Mouse (Mus musculus): ENCODE data around the gene Pdzd2. TPM values are rescaled to one million over a fixed set of nuclear protein-coding genes. Genes with fewer than 3 reads are reported as not detected.

Pdzd2 gene
- polyA plus RNA-seq, 1 experiment from 2014 or later: 9.1 TPM

GRCm38 (mm10) chr15:12348950-12349349 lies 390.8 kb downstream of the Pdzd2 start:
- 82% methylated on average over 3 of the region's 3 CpGs for WGBS
- Histone ChIP-seq H3K4me3 (ENCODE audit: low read depth, low read length) (no peak overlapping the region), H3K27ac (ENCODE audit: low read depth, low read length) (no peak overlapping the region), H3K27me3 (replicated peaks; ENCODE audit: control insufficient read depth, insufficient read depth, low read length) (no peaks in the 10 kb centered on the region), H3K4me1 (replicated peaks; ENCODE audit: control insufficient read depth, insufficient read depth, low read length) (no peaks in the 10 kb centered on the region), H3K36me3 (ENCODE audit: control insufficient read depth, insufficient read depth, low read length) (peaks cover 27% of the 10 kb centered on the region), H3K9ac (ENCODE audit: low read depth, low read length) (no peak overlapping the region), H3K4me2 (no peak overlapping the region), H3K9me3 (ENCODE audit: control insufficient read depth, low read length) (no peaks in the 10 kb centered on the region)
- no peak for ATAC-seq (replicated peaks; ENCODE audit: low FRiP score)
- no peak for DNase-seq (ENCODE audit: low spot score)

- 95% methylated on average over 3 of the region's 3 CpGs for WGBS
- H3K36me3 ChIP-seq (ENCODE audit: control insufficient read depth, insufficient read depth, low read length): peaks cover 29% of the 10 kb centered on the region
- H3K27me3 ChIP-seq (replicated peaks; ENCODE audit: control insufficient read depth, insufficient read depth, low read length): no peaks in the 10 kb centered on the region
- no peak for ATAC-seq (replicated peaks; ENCODE audit: low FRiP score)
- no peak overlapping the region for H3K4me3 ChIP-seq (ENCODE audit: low read depth, low read length)
- H3K9me3 ChIP-seq (ENCODE audit: control insufficient read depth, low read length): no peaks in the 10 kb centered on the region
- H3K9ac ChIP-seq (ENCODE audit: low read depth, low read length): no peak overlapping the region
- H3K4me1 ChIP-seq (replicated peaks; ENCODE audit: control insufficient read depth, insufficient read depth, low read length): peaks cover 3% of the 10 kb centered on the region; the same call in 1 of the 2 replicates
- no peak for DNase-seq (ENCODE audit: low spot score)
- no peak overlapping the region for H3K4me2 ChIP-seq
- no peak overlapping the region for H3K27ac ChIP-seq (ENCODE audit: low read depth, low read length)
Measured at GRCm38 (mm10) chr15:12346916-12347315, 392.8 kb downstream of the Pdzd2 start.

GRCm38 (mm10) chr15:12341401-12341758 lies 398.3 kb downstream of the Pdzd2 start:
- peak overlapping the region; percentile 27; the same call in 1 of the 2 replicates for H3K9ac ChIP-seq (ENCODE audit: low read depth, low read length)
- no peak overlapping the region for H3K4me3 ChIP-seq (ENCODE audit: low read depth, low read length)
- no peak for DNase-seq (ENCODE audit: low spot score)
- peak overlapping the region; percentile 95 for H3K27ac ChIP-seq (ENCODE audit: low read depth, low read length)
- ATAC-seq (replicated peaks; ENCODE audit: low FRiP score): peak; percentile 75
- H3K4me1 ChIP-seq (replicated peaks; ENCODE audit: control insufficient read depth, insufficient read depth, low read length): peaks cover 32% of the 10 kb centered on the region
- H3K27me3 ChIP-seq (replicated peaks; ENCODE audit: control insufficient read depth, insufficient read depth, low read length): no peaks in the 10 kb centered on the region
- H3K9me3 ChIP-seq (ENCODE audit: control insufficient read depth, low read length): no peaks in the 10 kb centered on the region
- WGBS: 38% methylated on average over 4 of the region's 4 CpGs
- peak overlapping the region; percentile 62 for H3K4me2 ChIP-seq
- peaks cover 14% of the 10 kb centered on the region for H3K36me3 ChIP-seq (ENCODE audit: control insufficient read depth, insufficient read depth, low read length)

- Histone ChIP-seq H3K4me1 (replicated peaks; ENCODE audit: control insufficient read depth, insufficient read depth, low read length) (peaks cover 38% of the 10 kb centered on the region), H3K4me3 (ENCODE audit: low read depth, low read length) (no peak overlapping the region), H3K36me3 (ENCODE audit: control insufficient read depth, insufficient read depth, low read length) (peaks cover 12% of the 10 kb centered on the region), H3K27ac (ENCODE audit: low read depth, low read length) (peak overlapping the region; percentile 95), H3K9ac (ENCODE audit: low read depth, low read length) (peak overlapping the region; percentile 27; the same call in 1 of the 2 replicates), H3K9me3 (ENCODE audit: control insufficient read depth, low read length) (no peaks in the 10 kb centered on the region), H3K27me3 (replicated peaks; ENCODE audit: control insufficient read depth, insufficient read depth, low read length) (no peaks in the 10 kb centered on the region), H3K4me2 (peak overlapping the region; percentile 62)
- 51% methylated on average over 5 of the region's 5 CpGs for WGBS
- DNase-seq (ENCODE audit: low spot score) (no peak), ATAC-seq (replicated peaks; ENCODE audit: low FRiP score) (peak; percentile 80)
Measured at GRCm38 (mm10) chr15:12340536-12341400, 399.0 kb downstream of the Pdzd2 start.

GRCm38 (mm10) chr15:12337779-12338137 lies 402.0 kb downstream of the Pdzd2 start:
- no peak overlapping the region for H3K9ac ChIP-seq (ENCODE audit: low read depth, low read length)
- ATAC-seq (replicated peaks; ENCODE audit: low FRiP score) (no peak), DNase-seq (ENCODE audit: low spot score) (no peak)
- H3K27me3 ChIP-seq (replicated peaks; ENCODE audit: control insufficient read depth, insufficient read depth, low read length): no peaks in the 10 kb centered on the region
- 60% methylated on average over 3 of the region's 3 CpGs for WGBS
- no peak overlapping the region for H3K4me3 ChIP-seq (ENCODE audit: low read depth, low read length)
- H3K27ac ChIP-seq (ENCODE audit: low read depth, low read length): no peak overlapping the region; the same call in none of the 2 replicates
- H3K4me1 ChIP-seq (replicated peaks; ENCODE audit: control insufficient read depth, insufficient read depth, low read length): peaks cover 44% of the 10 kb centered on the region
- no peaks in the 10 kb centered on the region for H3K9me3 ChIP-seq (ENCODE audit: control insufficient read depth, low read length)
- no peak overlapping the region for H3K4me2 ChIP-seq
- peaks cover 4% of the 10 kb centered on the region; the same call in 1 of the 2 replicates for H3K36me3 ChIP-seq (ENCODE audit: control insufficient read depth, insufficient read depth, low read length)

GRCm38 (mm10) chr15:12337030-12337778 lies 402.5 kb downstream of the Pdzd2 start:
- H3K4me1 ChIP-seq (replicated peaks; ENCODE audit: control insufficient read depth, insufficient read depth, low read length): peaks cover 44% of the 10 kb centered on the region
- no peaks in the 10 kb centered on the region for H3K9me3 ChIP-seq (ENCODE audit: control insufficient read depth, low read length)
- no peak overlapping the region for H3K9ac ChIP-seq (ENCODE audit: low read depth, low read length)
- peak; percentile 52 for ATAC-seq (replicated peaks; ENCODE audit: low FRiP score)
- peak overlapping the region; percentile 27; the same call in 1 of the 2 replicates for H3K4me2 ChIP-seq
- no peaks in the 10 kb centered on the region for H3K27me3 ChIP-seq (replicated peaks; ENCODE audit: control insufficient read depth, insufficient read depth, low read length)
- H3K4me3 ChIP-seq (ENCODE audit: low read depth, low read length): no peak overlapping the region
- no peak for DNase-seq (ENCODE audit: low spot score)
- H3K27ac ChIP-seq (ENCODE audit: low read depth, low read length): peak overlapping the region; percentile 75
- H3K36me3 ChIP-seq (ENCODE audit: control insufficient read depth, insufficient read depth, low read length): peaks cover 4% of the 10 kb centered on the region; the same call in 1 of the 2 replicates
- WGBS: 61% methylated on average over 4 of the region's 4 CpGs

- DNase-seq (ENCODE audit: low spot score) (no peak), ATAC-seq (replicated peaks; ENCODE audit: low FRiP score) (no peak)
- H3K4me2 ChIP-seq: no peak overlapping the region
- H3K9me3 ChIP-seq (ENCODE audit: control insufficient read depth, low read length): no peaks in the 10 kb centered on the region
- H3K4me3 ChIP-seq (ENCODE audit: low read depth, low read length): no peak overlapping the region
- H3K36me3 ChIP-seq (ENCODE audit: control insufficient read depth, insufficient read depth, low read length): no peaks in the 10 kb centered on the region; the same call in 1 of the 2 replicates
- no peaks in the 10 kb centered on the region for H3K27me3 ChIP-seq (replicated peaks; ENCODE audit: control insufficient read depth, insufficient read depth, low read length)
- no peak overlapping the region for H3K9ac ChIP-seq (ENCODE audit: low read depth, low read length)
- H3K27ac ChIP-seq (ENCODE audit: low read depth, low read length): no peak overlapping the region
- 77% methylated on average over 4 of the region's 4 CpGs for WGBS
- H3K4me1 ChIP-seq (replicated peaks; ENCODE audit: control insufficient read depth, insufficient read depth, low read length): peaks cover 45% of the 10 kb centered on the region
Measured at GRCm38 (mm10) chr15:12334381-12334780, 405.3 kb downstream of the Pdzd2 start.

- no peak overlapping the region for H3K4me2 ChIP-seq
- peaks cover 30% of the 10 kb centered on the region for H3K4me1 ChIP-seq (replicated peaks; ENCODE audit: control insufficient read depth, insufficient read depth, low read length)
- H3K9me3 ChIP-seq (ENCODE audit: control insufficient read depth, low read length): no peaks in the 10 kb centered on the region
- ATAC-seq (replicated peaks; ENCODE audit: low FRiP score) (no peak), DNase-seq (ENCODE audit: low spot score) (no peak)
- 56% methylated on average over 1 of the region's 1 CpGs for WGBS
- no peak overlapping the region for H3K27ac ChIP-seq (ENCODE audit: low read depth, low read length)
- H3K36me3 ChIP-seq (ENCODE audit: control insufficient read depth, insufficient read depth, low read length): no peaks in the 10 kb centered on the region; the same call in 1 of the 2 replicates
- no peak overlapping the region for H3K4me3 ChIP-seq (ENCODE audit: low read depth, low read length)
- H3K9ac ChIP-seq (ENCODE audit: low read depth, low read length): no peak overlapping the region
- no peaks in the 10 kb centered on the region for H3K27me3 ChIP-seq (replicated peaks; ENCODE audit: control insufficient read depth, insufficient read depth, low read length)
Measured at GRCm38 (mm10) chr15:12331300-12331699, 408.4 kb downstream of the Pdzd2 start.

Measured in liver, embryonic 11.5 days (tissue).